In the genomic region with DNA sequence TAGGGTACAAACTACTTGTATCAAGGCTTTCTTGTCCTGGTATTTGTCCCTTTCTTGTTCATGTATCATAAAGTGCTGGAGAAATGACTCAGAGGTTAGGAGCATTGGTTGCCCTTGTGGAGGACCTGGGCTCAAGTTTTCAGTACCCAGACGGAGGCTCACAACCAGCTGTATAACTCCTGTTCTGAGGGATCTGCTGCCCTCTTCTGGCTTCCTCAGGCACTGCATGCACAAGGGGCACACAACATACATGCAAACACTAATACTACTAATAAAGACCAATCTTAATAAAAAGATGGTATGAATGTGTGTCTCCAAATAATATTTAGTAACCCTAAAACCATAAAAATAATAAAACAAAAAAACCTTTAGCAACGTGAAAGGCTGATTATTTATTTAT, we compare ENCODE assay signal across 22 mouse cellular contexts.
DNase-seq lines count a peak whose midpoint lies in the region; ATAC-seq and TF ChIP-seq lines count a peak whose summit lies in the region.
"Had no signal": no experiment of that assay in that cellular context is flagged by ENCODE, and none has a peak within 500 bp of the region (broad histone marks: within the 10 kb centered on the region; RNA-seq: fewer than 3 reads in every experiment).

No protein-coding gene starts in this region.

- TF ChIP-seq POLR2A in testis, adult 2 months (IDR thresholded peaks at IDR 0.05; ENCODE audit: control insufficient read depth, low read depth, low read length) = no peak

- TF ChIP-seq CTCF in forebrain, postnatal 0 days (IDR thresholded peaks at IDR 0.05; ENCODE audit: low read depth) = peak; percentile 46
- TF ChIP-seq CTCF in layer of hippocampus, adult 2 months (conservative IDR thresholded peaks at IDR 0.05) = peak; percentile 60
- peak; percentile 61; the same call in 1 of the 2 replicates for TF ChIP-seq CTCF in testis, adult 2 months (IDR thresholded peaks at IDR 0.05; ENCODE audit: control insufficient read depth, insufficient read depth, insufficient replicate concordance, low read depth, low read length)

- 71% methylated on average over 2 of the region's 2 CpGs for WGBS in forebrain, postnatal 0 days
- 72% methylated on average over 2 of the region's 2 CpGs for WGBS in forebrain, embryonic 12.5 days

- H3K4me1 ChIP-seq in forebrain, postnatal 0 days (ENCODE audit: insufficient read depth) = no peaks in the 10 kb centered on the region
- H3K4me1 ChIP-seq in forebrain, embryonic 12.5 days = no peaks in the 10 kb centered on the region
- H3K4me1 ChIP-seq in testis, adult 2 months (ENCODE audit: control insufficient read depth, insufficient read depth, low read length) = no peaks in the 10 kb centered on the region
- H3K4me1 ChIP-seq: embryonic facial prominence, embryonic 13.5 days; forebrain, embryonic 15.5 days; heart, embryonic 10.5 days; hindbrain, embryonic 13.5 days; limb, embryonic 10.5 days; liver, embryonic 15.5 days; neural tube, embryonic 15.5 days had no signal

- no peaks in the 10 kb centered on the region for H3K9me3 ChIP-seq in forebrain, postnatal 0 days (ENCODE audit: low read length)
- no peaks in the 10 kb centered on the region for H3K9me3 ChIP-seq in forebrain, embryonic 12.5 days
- H3K9me3 ChIP-seq: embryonic facial prominence, embryonic 13.5 days; forebrain, embryonic 15.5 days; heart, embryonic 10.5 days; hindbrain, embryonic 13.5 days; limb, embryonic 10.5 days; liver, embryonic 15.5 days; neural tube, embryonic 15.5 days had no signal

- DNase-seq in forebrain, postnatal 0 days = no peak
- DNase-seq in layer of hippocampus, adult 2 months (ENCODE audit: low spot score in 2 of 2) = no peak
- DNase-seq in layer of hippocampus, adult 9-10 months (ENCODE audit: low spot score) = no peak
- DNase-seq in testis, postnatal 14 days (ENCODE audit: low spot score) = no peak
- no peak for DNase-seq in right cerebral cortex, postnatal 4 days
- no peak for DNase-seq in retina, embryonic 14.5 days (ENCODE audit: low spot score)
- DNase-seq: adrenal gland, adult 8-10 months; cerebellum, adult 9-11 months; lung, postnatal 10 days; midbrain, embryonic 14.5 days; right cerebral cortex, postnatal 25 days; thymus, postnatal 36 days had no signal

- peaks cover 20% of the 10 kb centered on the region for H3K36me3 ChIP-seq in forebrain, postnatal 0 days (ENCODE audit: insufficient read depth)
- no peaks in the 10 kb centered on the region for H3K36me3 ChIP-seq in forebrain, embryonic 12.5 days (replicated peaks)
- no peaks in the 10 kb centered on the region for H3K36me3 ChIP-seq in testis, adult 2 months (ENCODE audit: control insufficient read depth, insufficient read depth, low read length)
- H3K36me3 ChIP-seq: embryonic facial prominence, embryonic 13.5 days; forebrain, embryonic 15.5 days; heart, embryonic 10.5 days; limb, embryonic 10.5 days; liver, embryonic 15.5 days had no signal

- H3K4me3 ChIP-seq in forebrain, postnatal 0 days (ENCODE audit: low read depth, low read length) = no peak overlapping the region
- H3K4me3 ChIP-seq in forebrain, embryonic 12.5 days (replicated peaks) = no peak overlapping the region
- no peak overlapping the region for H3K4me3 ChIP-seq in layer of hippocampus, adult 2 months
- no peak overlapping the region for H3K4me3 ChIP-seq in testis, adult 2 months (ENCODE audit: control insufficient read depth, low read depth, low read length)
- H3K4me3 ChIP-seq: embryonic facial prominence, embryonic 13.5 days; forebrain, embryonic 15.5 days; heart, embryonic 10.5 days; hindbrain, embryonic 13.5 days; limb, embryonic 10.5 days; liver, embryonic 15.5 days; myocyte; neural tube, embryonic 15.5 days had no signal

- no peak for ATAC-seq in forebrain, postnatal 0 days
- no peak for ATAC-seq in forebrain, embryonic 12.5 days (ENCODE audit: low FRiP score)
- ATAC-seq: forebrain, embryonic 15.5 days had no signal

- H3K27ac ChIP-seq in forebrain, postnatal 0 days (ENCODE audit: low read depth, low read length) = no peak overlapping the region
- no peak overlapping the region for H3K27ac ChIP-seq in forebrain, embryonic 12.5 days
- H3K27ac ChIP-seq in layer of hippocampus, adult 2 months = no peak overlapping the region
- H3K27ac ChIP-seq in testis, adult 2 months (ENCODE audit: control insufficient read depth, insufficient read depth, low read depth, low read length) = no peak overlapping the region
- H3K27ac ChIP-seq: embryonic facial prominence, embryonic 13.5 days; forebrain, embryonic 15.5 days; heart, embryonic 10.5 days; hindbrain, embryonic 13.5 days; limb, embryonic 10.5 days; liver, embryonic 15.5 days; neural tube, embryonic 15.5 days had no signal

- no peaks in the 10 kb centered on the region for H3K27me3 ChIP-seq in forebrain, postnatal 0 days (ENCODE audit: insufficient read depth, low read length)
- no peaks in the 10 kb centered on the region for H3K27me3 ChIP-seq in forebrain, embryonic 12.5 days
- no peaks in the 10 kb centered on the region for H3K27me3 ChIP-seq in testis, adult 2 months (ENCODE audit: control insufficient read depth, insufficient read depth, low read length)
- H3K27me3 ChIP-seq: embryonic facial prominence, embryonic 13.5 days; forebrain, embryonic 15.5 days; hindbrain, embryonic 13.5 days; liver, embryonic 15.5 days; neural tube, embryonic 15.5 days had no signal

- no peak overlapping the region for H3K9ac ChIP-seq in forebrain, postnatal 0 days
- no peak overlapping the region for H3K9ac ChIP-seq in forebrain, embryonic 12.5 days
- H3K9ac ChIP-seq: embryonic facial prominence, embryonic 13.5 days; forebrain, embryonic 15.5 days; hindbrain, embryonic 13.5 days; liver, embryonic 15.5 days; neural tube, embryonic 15.5 days had no signal

- H3K4me2 ChIP-seq in forebrain, postnatal 0 days (ENCODE audit: low read depth) = no peak overlapping the region
- no peak overlapping the region for H3K4me2 ChIP-seq in forebrain, embryonic 12.5 days
- H3K4me2 ChIP-seq: embryonic facial prominence, embryonic 13.5 days; forebrain, embryonic 15.5 days; hindbrain, embryonic 13.5 days; liver, embryonic 15.5 days; neural tube, embryonic 15.5 days had no signal
